8 mouse cellular contexts compared by ENCODE assay signal in genomic region chr4:130960118-130960734, GRCm38 (mm10). TPM values are rescaled to one million over a fixed set of nuclear protein-coding genes. Genes with fewer than 3 reads are reported as not detected.
DNase-seq lines count a peak whose midpoint lies in the region; ATAC-seq lines count a peak whose summit lies in the region.

No protein-coding gene starts in this region.

- 33% methylated on average over 9 of the region's 9 CpGs for WGBS in embryonic facial prominence, embryonic 10.5 days
- WGBS in limb, embryonic 11.5 days: 28% methylated on average over 9 of the region's 9 CpGs

- peaks cover 25% of the 10 kb centered on the region for H3K4me1 ChIP-seq in embryonic facial prominence, embryonic 10.5 days
- H3K4me1 ChIP-seq in limb, embryonic 11.5 days (ENCODE audit: control insufficient read depth, insufficient read depth, low read length): peaks cover 6% of the 10 kb centered on the region; the same call in 1 of the 2 replicates

- peak; percentile 72 for DNase-seq in A20 (ENCODE audit: low read depth, low spot score)
- peak; percentile 90 for DNase-seq in adrenal gland, postnatal 14 days
- DNase-seq in embryonic facial prominence, embryonic 10.5 days (ENCODE audit: low spot score): peak; percentile 88
- DNase-seq in kidney, adult 9 months: peak; percentile 74
- peak; percentile 95 for DNase-seq in limb, embryonic 11.5 days (ENCODE audit: low spot score)
- peak; percentile 71 to 92 for DNase-seq in spleen, postnatal 4 days (ENCODE audit: low spot score in 2 of 2)

- H3K9ac ChIP-seq in limb, embryonic 11.5 days (ENCODE audit: low read length): no peak overlapping the region

- H3K4me2 ChIP-seq in limb, embryonic 11.5 days (ENCODE audit: low read depth, severe bottlenecking): no peak overlapping the region

- H3K36me3 ChIP-seq in embryonic facial prominence, embryonic 10.5 days (replicated peaks): no peaks in the 10 kb centered on the region
- H3K36me3 ChIP-seq in limb, embryonic 11.5 days (ENCODE audit: control insufficient read depth, insufficient read depth, low read length): no peaks in the 10 kb centered on the region

- H3K27me3 ChIP-seq in embryonic facial prominence, embryonic 10.5 days (replicated peaks; ENCODE audit: low read depth, poor library complexity, severe bottlenecking): no peaks in the 10 kb centered on the region
- H3K27me3 ChIP-seq in limb, embryonic 11.5 days (ENCODE audit: control insufficient read depth, insufficient read depth, low read length): no peaks in the 10 kb centered on the region

- peak; percentile 78 for ATAC-seq in granulocyte monocyte progenitor cell, adult 5-6 weeks (replicated peaks; ENCODE audit: poor library complexity, severe bottlenecking)
- ATAC-seq in limb, embryonic 11.5 days (ENCODE audit: insufficient number of reproducible peaks, low FRiP score, low TSS enrichment, low read depth): peak; percentile 5; the same call in 1 of the 2 replicates
- peak; percentile 59 for ATAC-seq in monocyte, adult 5-6 weeks (replicated peaks; ENCODE audit: insufficient number of reproducible peaks, low FRiP score, low TSS enrichment, poor library complexity, severe bottlenecking)

- no peak overlapping the region for H3K27ac ChIP-seq in embryonic facial prominence, embryonic 10.5 days (replicated peaks)
- H3K27ac ChIP-seq in limb, embryonic 11.5 days (replicated peaks; ENCODE audit: low read depth, low read length): no peak overlapping the region

- no peak overlapping the region for H3K4me3 ChIP-seq in embryonic facial prominence, embryonic 10.5 days
- no peak overlapping the region for H3K4me3 ChIP-seq in limb, embryonic 11.5 days (ENCODE audit: low read depth, low read length)

- H3K9me3 ChIP-seq in embryonic facial prominence, embryonic 10.5 days: no peaks in the 10 kb centered on the region
- H3K9me3 ChIP-seq in limb, embryonic 11.5 days (ENCODE audit: control insufficient read depth, low read length): no peaks in the 10 kb centered on the region

RNA-seq across cellular contexts. Expression of gene Matn1, which starts 16.0 kb away (rescaled TPM):
- total RNA-seq in adrenal gland, postnatal 14 days (2021): not detected in 2 replicates
- polyA plus RNA-seq in embryonic facial prominence, embryonic 10.5 days (2016; fragmentation: Nextera tagmentation; extraction: Ambion mirVana): 0.11 TPM in 1 of 2 replicates, not detected in the other
- not detected in 2 replicates for total RNA-seq in granulocyte monocyte progenitor cell, adult 5-6 weeks (2014; fragmentation: Nextera tagmentation)
- not detected in 2 replicates for total RNA-seq in granulocyte monocyte progenitor cell, adult 5-6 weeks (2017)
- 1.6 and 2.0 TPM in 2 replicates for polyA plus RNA-seq in limb, embryonic 11.5 days (2014; fragmentation: Nextera tagmentation; extraction: Ambion mirVana)
- 0.39 to 0.96 TPM in 2 of 3 replicates, not detected in the other for total RNA-seq in monocyte, adult 5-6 weeks (2017)

RNA-seq across cellular contexts. Expression of gene Laptm5, which starts 47.3 kb away (rescaled TPM):
- 15.2 and 52.4 TPM in 2 replicates for total RNA-seq in adrenal gland, postnatal 14 days (2021)
- 13.0 and 16.4 TPM in 2 replicates for polyA plus RNA-seq in embryonic facial prominence, embryonic 10.5 days (2016; fragmentation: Nextera tagmentation; extraction: Ambion mirVana)
- total RNA-seq in granulocyte monocyte progenitor cell, adult 5-6 weeks (2014; fragmentation: Nextera tagmentation): 561 and 568 TPM in 2 replicates
- 131 and 136 TPM in 2 replicates for total RNA-seq in granulocyte monocyte progenitor cell, adult 5-6 weeks (2017)
- polyA plus RNA-seq in limb, embryonic 11.5 days (2014; fragmentation: Nextera tagmentation; extraction: Ambion mirVana): 18.7 and 18.8 TPM in 2 replicates
- total RNA-seq in monocyte, adult 5-6 weeks (2017): 420 to 631 TPM (median 540 TPM) in 3 replicates

Comparison
In these comparisons a context has a peak if more than half of its experiments do, and no peak if none do; other contexts are left out.
1. ATAC-seq: peak in every context shown above with its lines; median percentile 78 in granulocyte monocyte progenitor cell, adult 5-6 weeks; 59 in monocyte, adult 5-6 weeks; 5 in limb, embryonic 11.5 days.